Mouse (Mus musculus): ENCODE measurements at regions not wholly inside any gene's neighbourhood (a gene's known extent, or its start where the extent isn't known, plus 50 kb on each side); places are given as distances from the start of the nearest gene placed in this dataset.
"Not testable (repeated sequence)": the region's sequence is repeated elsewhere in the genome, so short reads cannot be mapped to it uniquely, and the experiment has no call there.

GRCm38 (mm10) chr2:146732891-146733290 lies 122.8 kb upstream of the Kiz start:
- TF ChIP-seq CTCF (IDR thresholded peaks at IDR 0.05; ENCODE audit: low read depth); EP300 (optimal IDR thresholded peaks at IDR 0.05): not testable (repeated sequence)
